Mouse (Mus musculus) G1E-ER4 (cell line): ENCODE results near the gene Tex2. TPM values are rescaled to one million over a fixed set of nuclear protein-coding genes. Genes with fewer than 3 reads are reported as not detected.

Source experiments
- GATA1 ChIP-seq: IDR thresholded peaks from one replicate; pipeline ENCODE4 v1.8.0; 2012; ENCODE audit warnings: low read length, inconsistent platforms
- polyA plus RNA-seq: library from polyadenylated mRNA; stranded (reverse); fragments of >175 nt; gene quantifications from 2 replicates; pipeline ENCODE4 v1.2.3, GENCODE M21; 2012

Tex2 gene
- 2.8 and 3.2 TPM in 2 replicates for polyA plus RNA-seq

DNA sequence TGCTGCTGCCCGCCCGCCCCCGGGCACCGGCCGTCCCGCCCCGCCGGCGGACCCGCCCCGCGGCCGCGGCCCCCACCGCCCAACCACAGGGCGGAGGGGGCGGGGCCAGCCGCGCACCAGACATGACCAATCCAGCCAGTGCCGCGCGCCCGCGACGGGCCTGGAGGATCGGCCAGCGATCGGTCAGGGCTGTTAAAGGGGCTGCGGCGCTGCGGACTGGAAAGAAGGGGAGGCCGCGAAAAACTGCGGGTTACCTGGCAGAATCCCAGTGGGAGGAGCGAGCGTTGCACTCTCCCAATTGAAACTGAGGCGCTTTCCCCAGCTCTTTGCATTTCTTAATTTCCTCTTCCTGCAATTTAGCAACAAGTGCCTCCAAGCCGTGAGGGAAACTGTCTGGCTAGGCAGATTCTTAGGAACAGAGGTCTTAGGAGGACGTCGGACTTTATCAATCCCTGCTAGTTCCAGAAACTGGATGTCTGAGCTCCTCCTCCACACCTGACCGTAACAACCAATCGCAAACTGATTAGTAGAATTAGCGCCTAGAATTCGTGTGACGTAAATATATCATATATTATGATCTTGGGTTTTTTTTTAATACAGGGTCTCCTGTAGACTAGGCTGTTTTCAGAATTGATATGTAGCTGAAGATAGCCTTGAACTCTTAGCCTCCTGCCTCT is at the start of gene Tex2:
Tex2 (minus strand) TSS at position 463 of the 677 bp plus-strand sequence.
- no peak for TF ChIP-seq GATA1

GRCm38 (mm10) chr11:106662634-106663407 is 49.6 kb upstream of the Tex2 start:
- no peak for TF ChIP-seq GATA1

GRCm38 (mm10) chr11:106660453-106661081 is 47.3 kb upstream of the Tex2 start:
- no peak for TF ChIP-seq GATA1

GRCm38 (mm10) chr11:106659598-106660295 is 46.5 kb upstream of the Tex2 start:
- no peak for TF ChIP-seq GATA1

- TF ChIP-seq GATA1, result no peak
Measured at GRCm38 (mm10) chr11:106658051-106658880, 45.0 kb upstream of the Tex2 start.

DNA sequence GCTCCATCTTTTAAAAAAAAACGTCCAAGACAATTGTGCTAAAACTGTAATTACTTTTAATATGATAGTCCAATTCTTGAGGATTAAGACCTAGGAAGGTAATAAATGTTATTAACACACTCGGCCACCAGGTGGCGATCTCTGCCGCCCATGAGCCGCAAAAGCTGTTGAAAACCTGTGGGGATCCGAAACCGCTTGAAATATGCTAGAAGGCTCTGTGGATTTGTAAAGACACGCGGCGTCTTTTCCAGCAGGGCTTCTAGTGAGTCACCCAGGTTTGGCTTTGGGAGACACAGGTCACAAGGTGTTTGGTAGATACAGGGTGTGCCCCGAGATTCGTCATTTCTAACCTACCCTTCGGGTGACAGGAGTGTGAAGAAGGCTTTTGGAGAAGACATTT is 35.1 kb upstream of the Tex2 start:
- TF ChIP-seq GATA1, result no peak

DNA sequence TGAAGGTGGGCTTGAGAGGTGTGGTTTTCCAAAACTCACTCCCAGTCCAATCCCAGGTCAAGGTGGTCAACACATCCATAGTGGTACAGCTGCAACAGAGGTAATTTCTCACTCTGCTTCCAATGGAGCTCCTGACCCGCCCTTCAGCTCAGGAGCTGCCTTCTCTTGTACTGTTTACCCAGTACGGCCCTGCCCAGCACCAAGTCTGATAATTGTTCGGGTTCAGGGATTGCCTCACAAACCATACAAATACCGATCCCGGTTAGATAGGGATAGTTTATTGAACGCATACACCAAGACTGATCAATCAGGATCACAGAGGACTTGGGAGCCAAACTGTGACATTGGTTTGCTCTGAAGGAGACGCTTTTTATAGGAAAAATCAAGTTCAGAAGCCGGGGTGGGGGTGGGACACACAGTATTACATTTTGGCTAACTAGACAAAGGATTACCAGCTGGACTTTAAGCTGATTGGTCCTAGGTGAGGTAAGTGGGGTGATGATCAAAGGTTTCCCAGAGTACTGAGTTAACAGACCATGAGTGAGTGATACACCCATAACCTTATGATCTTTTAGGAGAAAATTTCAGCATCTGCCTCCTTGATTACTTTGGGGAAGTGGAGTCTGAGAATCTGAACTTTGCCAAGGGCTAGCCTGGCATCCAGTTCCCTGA is 29.9 kb upstream of the Tex2 start:
- no peak for TF ChIP-seq GATA1

- no peak for TF ChIP-seq GATA1
Measured at GRCm38 (mm10) chr11:106641580-106641979, 28.4 kb upstream of the Tex2 start.

DNA sequence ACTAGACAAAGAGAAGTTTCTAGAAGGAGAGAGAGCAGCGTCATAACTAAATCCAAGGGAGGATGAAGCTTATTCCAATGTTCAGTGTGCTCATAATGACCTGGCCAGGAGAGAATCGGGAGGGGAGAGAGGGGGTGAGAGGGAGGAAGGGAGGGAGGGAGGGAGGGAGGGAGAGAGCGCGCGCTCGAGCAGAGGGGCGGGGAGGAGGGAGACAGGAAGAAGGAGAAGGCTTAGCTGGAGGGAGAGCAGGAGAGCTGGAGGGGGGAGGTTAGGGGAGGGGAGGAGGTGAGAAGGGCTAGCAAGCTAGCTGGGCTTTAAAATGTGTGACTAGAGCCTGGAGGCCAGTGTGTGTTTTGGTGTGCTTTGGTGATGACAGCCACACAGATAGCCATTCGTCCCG is 26.8 kb upstream of the Tex2 start:
- TF ChIP-seq GATA1, result no peak

GRCm38 (mm10) chr11:106639356-106639692 is 26.1 kb upstream of the Tex2 start:
- no peak for TF ChIP-seq GATA1

- no peak for TF ChIP-seq GATA1
Measured at GRCm38 (mm10) chr11:106638551-106639355, 25.5 kb upstream of the Tex2 start.

DNA sequence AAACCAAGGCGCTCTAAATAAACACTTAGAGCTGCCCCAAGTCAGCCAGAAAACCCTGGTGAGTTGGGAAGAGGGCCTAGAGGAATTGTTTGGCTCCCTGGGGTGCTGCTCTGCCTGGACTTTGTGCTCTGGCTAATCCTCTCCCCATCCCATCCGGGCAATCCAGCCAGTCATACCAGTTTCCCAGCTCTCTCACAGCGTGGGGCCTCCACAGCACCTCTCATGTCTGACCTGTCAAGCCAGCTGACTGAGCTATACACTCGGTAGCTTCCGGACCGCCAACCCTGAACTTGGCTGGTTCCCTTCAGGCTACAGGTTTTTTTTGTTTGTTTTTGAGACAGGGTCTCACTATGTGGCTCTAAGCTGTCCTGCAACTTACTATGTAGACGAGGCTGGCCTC is 24.5 kb upstream of the Tex2 start:
- no peak for TF ChIP-seq GATA1

- no peak for TF ChIP-seq GATA1
Measured at GRCm38 (mm10) chr11:106635946-106636345, 22.7 kb upstream of the Tex2 start.

- TF ChIP-seq GATA1, result no peak
Measured at GRCm38 (mm10) chr11:106633456-106633855, 20.2 kb upstream of the Tex2 start.
